Mouse (Mus musculus) liver, embryonic 16.5 days (tissue): ENCODE results near the gene 1700034J05Rik. TPM values are rescaled to one million over a fixed set of nuclear protein-coding genes. Genes with fewer than 3 reads are reported as not detected.

ENCODE experiments used
- polyA plus RNA-seq: library from polyadenylated mRNA; unstranded; fragments of >200 nt; fragmentation: Nextera tagmentation; extraction: Ambion mirVana; gene quantifications from 2 replicates; pipeline ENCODE4 v1.2.1, GENCODE M21; 2015

1700034J05Rik gene
- polyA plus RNA-seq, 1 experiment from 2014 or later, result 0.04 TPM

Other genes with a start within 250 kb of the 1700034J05Rik start
- gene Stk38l, start 229.4 kb downstream of the 1700034J05Rik start, polyA plus RNA-seq, result 3.9 and 4.3 TPM in 2 replicates
- 0.22 and 0.44 TPM in 2 replicates for gene Arntl2, start 158.4 kb downstream of the 1700034J05Rik start, polyA plus RNA-seq
- gene Smco2, start 104.3 kb downstream of the 1700034J05Rik start, polyA plus RNA-seq, result not detected in 2 replicates
- gene Ppfibp1, start 65.9 kb downstream of the 1700034J05Rik start, polyA plus RNA-seq, result 12.9 and 14.4 TPM in 2 replicates
- 0.22 and 0.41 TPM in 2 replicates for gene Rep15, start 78.2 kb upstream of the 1700034J05Rik start, polyA plus RNA-seq
- 42.3 and 47.1 TPM in 2 replicates for gene Mrps35, start 88.3 kb upstream of the 1700034J05Rik start, polyA plus RNA-seq
- not detected in 2 replicates for gene Mansc4, start 132.6 kb upstream of the 1700034J05Rik start, polyA plus RNA-seq
- 1.6 and 1.8 TPM in 2 replicates for gene Klhl42, start 137.0 kb upstream of the 1700034J05Rik start, polyA plus RNA-seq